Mouse (Mus musculus) layer of hippocampus, adult 9-10 months (tissue): ENCODE measurements at regions not wholly inside any gene's neighbourhood (a gene's known extent, or its start where the extent isn't known, plus 50 kb on each side); places are given as distances from the start of the nearest gene placed in this dataset.
"Not testable (repeated sequence)": the region's sequence is repeated elsewhere in the genome, so short reads cannot be mapped to it uniquely, and the experiment has no call there.

Experiments
- DNase-seq: peaks from one replicate; pipeline ENCODE4 v3.0.0; 2022; ENCODE audit warnings: low spot score

DNA sequence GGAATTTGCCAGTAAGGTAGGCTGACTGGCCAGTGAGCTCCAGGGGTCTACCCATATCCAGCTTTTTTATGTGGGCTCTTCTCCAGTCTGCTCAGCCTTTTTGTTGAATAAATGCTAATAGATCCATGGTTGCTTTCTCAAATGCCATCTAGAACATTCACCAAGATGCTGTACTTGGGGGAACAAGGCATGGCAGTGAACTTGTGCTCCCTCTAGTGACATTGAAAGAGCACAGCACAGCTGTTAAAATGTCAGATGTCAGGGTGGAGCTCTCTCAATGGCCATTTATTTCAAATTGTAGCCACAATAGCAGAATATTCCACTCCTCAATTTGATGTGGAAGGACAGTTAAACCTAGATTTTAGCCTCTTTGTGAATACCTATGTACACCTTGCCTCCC, 86.3 kb downstream of the Kcnk1 start:
- no peak for DNase-seq

DNA sequence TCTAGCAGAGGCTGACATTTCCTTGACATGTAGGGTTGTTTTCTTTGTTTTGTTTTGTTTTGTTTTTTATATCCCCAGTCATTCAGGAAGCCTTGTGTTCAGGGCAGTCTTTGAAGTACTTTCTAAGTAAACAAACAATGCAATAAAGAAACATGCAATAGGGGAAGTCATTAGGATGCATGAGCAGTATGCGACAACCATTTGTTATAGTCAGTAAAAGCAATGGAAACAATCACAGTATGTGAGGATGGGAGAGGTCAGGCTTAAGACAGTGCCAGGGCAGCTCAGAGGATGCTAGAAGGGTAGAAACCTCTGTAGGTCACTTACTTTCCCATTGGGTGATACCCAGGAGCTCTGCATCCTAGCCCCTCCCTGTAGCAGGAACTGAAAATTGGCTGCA, 87.9 kb downstream of the Kcnk1 start:
- no peak for DNase-seq

GRCm38 (mm10) chr8:126090772-126091171, 95.8 kb downstream of the Kcnk1 start:
- no peak for DNase-seq

- no peak for DNase-seq
Measured at GRCm38 (mm10) chr8:126094005-126094404, 99.0 kb downstream of the Kcnk1 start.

GRCm38 (mm10) chr8:126096056-126096455, 101.1 kb downstream of the Kcnk1 start:
- no peak for DNase-seq

- DNase-seq = no peak
Measured at GRCm38 (mm10) chr8:126096636-126097170, 101.7 kb downstream of the Kcnk1 start.

DNA sequence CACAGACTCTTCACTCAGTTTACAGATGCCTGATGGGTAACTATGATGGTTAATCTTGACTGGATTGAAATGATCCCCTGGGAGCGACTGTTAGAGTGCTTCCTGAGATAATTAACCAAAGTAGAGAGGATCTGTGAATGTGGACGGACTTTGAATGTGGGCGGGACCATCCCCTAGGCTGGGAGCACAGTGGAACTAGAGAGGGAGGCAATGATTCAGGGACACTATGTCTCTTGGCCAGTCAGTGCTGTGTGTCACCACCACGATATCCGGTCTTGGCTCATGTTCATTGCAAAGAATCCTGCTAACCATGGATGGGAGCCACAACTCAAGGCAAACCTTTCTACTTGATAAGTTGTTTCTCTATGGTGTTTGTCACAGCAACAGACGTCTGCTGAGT, 103.9 kb downstream of the Kcnk1 start:
- DNase-seq = no peak

DNA sequence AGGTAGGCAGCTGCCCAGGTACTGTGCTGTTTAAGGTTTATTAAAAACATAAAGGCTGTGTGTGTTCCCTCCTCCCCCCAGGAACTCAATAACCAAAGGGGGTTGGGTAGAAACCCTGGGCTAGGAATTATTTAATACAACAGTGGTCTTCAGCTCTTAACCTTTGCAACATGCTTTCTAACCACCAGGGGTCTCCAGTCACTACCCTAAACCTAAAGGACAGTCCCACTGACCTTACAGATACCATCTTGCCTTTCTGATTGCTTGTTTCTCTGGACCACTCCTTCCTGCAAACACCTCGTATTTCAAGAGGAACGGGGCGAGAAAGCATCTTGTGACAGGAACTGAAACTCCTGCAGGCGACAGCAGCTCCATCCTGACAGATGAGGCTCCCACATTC, 104.9 kb downstream of the Kcnk1 start:
- DNase-seq = no peak

- no peak for DNase-seq
Measured at GRCm38 (mm10) chr8:126105043-126105442, 110.1 kb downstream of the Kcnk1 start.

DNA sequence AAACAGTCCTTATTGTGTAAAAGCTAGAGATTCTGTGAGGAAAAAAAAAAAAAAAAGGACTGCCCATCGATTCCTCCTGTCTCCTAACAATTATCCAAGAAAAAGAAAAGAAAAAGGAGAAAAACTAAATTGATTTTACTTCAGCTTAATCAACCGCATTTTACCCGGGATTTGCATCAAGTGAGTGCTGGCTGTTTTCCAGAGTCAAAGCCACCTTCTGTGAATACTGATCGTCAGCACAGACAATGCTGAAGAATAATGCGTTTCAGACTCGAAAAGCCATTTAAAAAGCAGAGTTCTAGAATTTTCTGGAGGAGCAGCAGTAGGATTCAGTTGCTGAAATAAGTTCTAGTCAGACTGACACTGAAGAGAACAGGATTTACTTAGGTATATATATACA, 131.1 kb downstream of the Kcnk1 start:
- no peak for DNase-seq

GRCm38 (mm10) chr8:126132076-126132475, 137.1 kb downstream of the Kcnk1 start:
- no peak for DNase-seq

GRCm38 (mm10) chr8:126132918-126133317, 137.9 kb downstream of the Kcnk1 start:
- not testable (repeated sequence) for DNase-seq

GRCm38 (mm10) chr8:126135100-126135499, 140.1 kb downstream of the Kcnk1 start:
- no peak for DNase-seq

GRCm38 (mm10) chr8:126135573-126135972, 140.6 kb downstream of the Kcnk1 start:
- DNase-seq = no peak

- no peak for DNase-seq
Measured at GRCm38 (mm10) chr8:126136946-126137345, 142.0 kb downstream of the Kcnk1 start.

DNA sequence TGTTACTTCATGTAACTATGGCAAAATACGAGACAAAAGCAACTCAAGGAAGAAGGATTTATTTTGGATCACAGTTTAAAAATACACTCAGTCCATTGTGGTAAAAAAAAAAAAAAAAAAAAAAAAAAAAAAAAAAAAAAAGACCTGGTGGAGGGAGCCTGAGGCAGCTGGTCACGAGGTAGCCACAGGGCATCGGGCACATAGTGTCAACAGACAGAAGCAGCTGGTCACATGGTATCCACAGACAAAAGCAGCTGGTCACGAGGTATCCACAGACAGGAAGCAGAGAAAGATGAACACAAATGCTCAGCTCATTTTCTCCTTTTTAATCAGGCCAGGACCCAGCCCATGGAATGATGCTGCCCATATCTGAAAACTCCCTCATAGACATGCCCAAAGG, 142.5 kb downstream of the Kcnk1 start:
- no peak for DNase-seq

DNA sequence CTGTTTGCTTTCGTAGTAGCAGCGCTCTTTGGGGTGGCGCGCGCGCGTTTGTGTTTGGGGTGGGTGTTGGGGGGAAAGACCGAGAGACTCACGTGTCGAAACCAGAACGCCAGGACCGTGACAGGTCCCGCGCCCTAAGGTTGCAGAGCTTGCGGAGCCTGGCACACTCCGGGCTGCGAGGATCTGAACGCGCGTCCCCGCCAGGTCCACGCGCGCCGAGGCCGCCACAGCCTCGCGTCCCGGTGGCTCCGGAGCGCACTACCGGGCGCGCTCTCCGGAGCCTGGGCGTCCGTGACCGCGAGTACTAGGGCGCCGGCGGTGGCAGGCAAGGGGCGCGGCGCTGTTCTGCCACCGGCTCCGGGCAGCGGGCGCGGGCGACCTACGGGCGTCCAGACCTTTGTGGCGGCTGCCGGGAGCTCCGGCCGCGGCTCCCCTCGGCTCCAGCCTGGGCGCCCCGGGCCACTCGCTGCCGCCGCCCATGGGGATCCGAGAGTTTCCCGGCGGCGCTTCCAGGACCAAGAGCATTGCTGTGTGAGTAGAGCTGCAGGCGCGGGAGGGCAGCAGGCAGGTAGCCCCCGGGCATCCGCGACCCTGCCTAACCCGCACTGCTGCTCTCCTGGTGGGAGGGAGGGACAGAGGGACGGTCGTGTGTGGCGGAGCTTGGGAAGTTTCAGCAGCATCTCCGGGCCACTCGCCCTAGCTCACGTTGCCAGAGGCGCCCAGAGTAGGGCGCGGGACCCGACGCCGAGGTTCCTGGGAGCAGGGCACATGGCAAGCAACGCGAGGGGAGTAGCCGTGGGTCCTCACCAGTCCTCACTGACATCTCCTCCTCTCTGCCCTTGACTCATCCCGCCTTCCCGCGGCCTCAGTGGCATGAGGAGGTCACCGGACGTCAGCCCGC, 143.9 kb downstream of the Kcnk1 start:
- DNase-seq = no peak

GRCm38 (mm10) chr8:126139546-126139870, 144.5 kb downstream of the Kcnk1 start:
- no peak for DNase-seq

DNA sequence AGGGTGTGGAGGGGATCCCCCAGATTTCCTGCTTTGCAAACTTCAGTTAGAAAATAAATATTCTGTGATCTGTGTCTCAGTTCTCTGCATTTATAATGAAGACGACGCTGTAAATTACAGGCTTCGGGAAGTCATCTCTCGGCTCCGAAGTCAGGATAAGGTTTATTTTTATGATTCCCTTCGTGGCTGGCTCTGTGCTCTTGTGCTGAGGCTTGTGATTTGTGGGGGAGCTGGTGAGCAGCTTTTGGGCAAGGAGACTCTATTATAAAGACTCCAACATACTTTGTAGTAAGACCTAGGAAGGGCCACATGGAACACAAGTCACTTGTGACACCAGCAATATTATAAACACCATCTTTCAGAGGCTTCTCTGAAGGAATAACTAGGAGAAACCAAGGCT, 146.0 kb downstream of the Kcnk1 start:
- no peak for DNase-seq

GRCm38 (mm10) chr8:126151527-126151926, 146.8 kb upstream of the Slc35f3 start:
- DNase-seq = no peak

DNA sequence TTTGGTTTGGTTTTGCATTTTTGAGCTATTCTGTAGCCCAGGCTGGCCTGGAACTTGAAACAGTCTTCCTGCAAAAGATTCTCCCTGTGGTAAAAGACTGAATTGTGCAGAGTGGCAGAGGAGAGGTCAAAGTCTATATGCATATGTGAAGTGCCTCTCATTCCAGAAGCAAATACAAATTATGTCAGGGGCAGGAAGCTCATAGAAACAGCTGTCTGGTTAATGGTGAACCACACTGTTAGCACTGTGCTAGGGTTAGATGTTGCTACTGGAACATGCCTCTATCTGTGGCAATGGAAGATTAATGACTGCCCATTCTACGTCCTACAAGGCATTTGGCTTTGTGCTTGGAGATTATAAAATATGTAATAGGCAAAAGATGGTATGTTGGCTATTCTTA, 144.4 kb upstream of the Slc35f3 start:
- no peak for DNase-seq

DNA sequence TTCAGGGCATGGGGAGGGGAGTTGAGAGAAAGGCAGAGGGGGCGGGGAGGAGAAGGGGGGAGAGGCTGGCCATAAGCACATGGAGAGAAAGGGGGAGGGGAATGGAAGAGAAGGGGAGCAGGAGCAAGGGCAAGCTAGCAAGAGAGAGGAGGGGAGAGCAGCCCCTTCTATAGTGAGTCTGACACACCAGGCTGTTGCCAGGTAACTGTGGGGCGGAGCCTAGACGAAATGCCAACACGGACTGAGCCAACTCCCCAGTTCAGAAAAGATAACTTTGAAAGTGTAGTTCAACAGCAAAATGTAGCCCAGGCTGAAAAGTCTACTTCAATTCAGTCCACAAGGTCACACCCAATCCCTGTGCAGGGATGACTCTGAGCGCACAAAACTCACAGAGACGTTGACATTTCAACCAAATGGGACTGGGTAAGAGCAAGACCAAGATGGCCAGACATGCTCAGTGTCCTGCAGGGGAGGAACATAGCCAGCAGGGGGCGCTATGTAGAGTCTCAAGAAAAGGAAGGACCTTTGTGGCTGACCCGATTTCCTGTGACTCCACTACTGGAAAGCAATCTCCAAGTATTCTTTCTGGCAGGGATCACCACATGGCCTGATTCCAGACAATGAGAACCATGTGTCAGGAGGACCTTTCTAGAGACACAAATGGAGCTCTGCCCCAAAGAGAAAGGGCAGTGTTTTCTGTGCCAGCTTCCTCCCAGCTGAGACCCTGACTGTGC, 140.7 kb upstream of the Slc35f3 start:
- DNase-seq = no peak

GRCm38 (mm10) chr8:126159485-126159884, 138.9 kb upstream of the Slc35f3 start:
- no peak for DNase-seq
